Mouse (Mus musculus) embryonic facial prominence, embryonic 13.5 days (tissue): ENCODE results near the gene Bcorl1. TPM values are rescaled to one million over a fixed set of nuclear protein-coding genes. Genes with fewer than 3 reads are reported as not detected.
A peak's percentile ranks its signal among the peaks of the same experiment; 100 is the strongest.

Source experiments
- ATAC-seq: fragments of 200-750 bp; cut with Nextera tagmentation; 2 replicates; pipeline ENCODE4 v1.8.0; 2017; ENCODE audit warnings: low read depth; ENCODE audit not compliant: insufficient number of reproducible peaks, insufficient read depth, low FRiP score, low TSS enrichment
- H3K27ac ChIP-seq: fragments of 300-500 bp; sonication (generic); 2 replicates; pipeline ENCODE4 v1.5.1; 2015; ENCODE audit warnings: moderate library complexity, mild to moderate bottlenecking, inconsistent platforms
- H3K27me3 ChIP-seq: fragments of 300-500 bp; sonication (generic); 2 replicates; pipeline ENCODE4 v1.6.1; 2015; ENCODE audit warnings: mild to moderate bottlenecking, inconsistent platforms
- H3K36me3 ChIP-seq: fragments of 300-500 bp; sonication (generic); 2 replicates; pipeline ENCODE4 v1.6.1; 2015; ENCODE audit warnings: mild to moderate bottlenecking, inconsistent platforms
- H3K4me1 ChIP-seq: fragments of 300-500 bp; sonication (generic); 2 replicates; pipeline ENCODE4 v1.6.1; 2015; ENCODE audit warnings: inconsistent platforms
- H3K4me2 ChIP-seq: fragments of 300-500 bp; sonication (generic); 2 replicates; pipeline ENCODE4 v1.6.1; 2015; ENCODE audit warnings: moderate library complexity, mild to moderate bottlenecking, inconsistent platforms
- H3K4me3 ChIP-seq: fragments of 300-500 bp; sonication (generic); 2 replicates; pipeline ENCODE4 v1.5.1; 2015; ENCODE audit warnings: mild to moderate bottlenecking, inconsistent platforms
- H3K9ac ChIP-seq: fragments of 300-500 bp; sonication (generic); 2 replicates; pipeline ENCODE4 v1.6.1; 2015; ENCODE audit warnings: mild to moderate bottlenecking, inconsistent platforms
- H3K9me3 ChIP-seq: fragments of 300-500 bp; sonication (generic); 2 replicates; pipeline ENCODE4 v1.6.1; 2016; ENCODE audit warnings: inconsistent platforms
- WGBS: fragments of 180-500 bp; shearing (Covaris S2); methylation state at CpG from one replicate; pipeline ENCODE4 v1.1.7; 2015; ENCODE audit warnings: mixed read lengths; 5-methylcytosine and 5-hydroxymethylcytosine counted together
- polyA plus RNA-seq: library from polyadenylated mRNA; unstranded; fragments of >200 nt; fragmentation: Nextera tagmentation; extraction: Ambion mirVana; gene quantifications from 2 replicates; pipeline ENCODE4 v1.2.1, GENCODE M21; 2015

The Bcorl1 gene
- polyA plus RNA-seq, 1 experiment from 2014 or later: 6.2 TPM

- H3K27me3 ChIP-seq: peaks cover 21% of the 10 kb centered on the region; the same call in 1 of the 2 replicates
- H3K4me2 ChIP-seq: peak overlapping the region; percentile 67
- H3K4me1 ChIP-seq: 0 out of 2 replicates have a peak, but pooled peaks cover 3% of the 10 kb centered on the region
- peak overlapping the region; percentile 73 for H3K9ac ChIP-seq
- peak; percentile 86 for ATAC-seq
- WGBS: 15% methylated on average over 32 of the region's 36 CpGs
- H3K27ac ChIP-seq: peak overlapping the region; percentile 62
- no peaks in the 10 kb centered on the region for H3K36me3 ChIP-seq
- H3K9me3 ChIP-seq: no peaks in the 10 kb centered on the region
- peak overlapping the region; percentile 55 for H3K4me3 ChIP-seq
These were observed 2.3 kb downstream of the Bcorl1 start for GRCm38 (mm10) chrX:48343461-48343952.

- Histone ChIP-seq H3K27ac (peak overlapping the region; percentile 62), H3K9me3 (no peaks in the 10 kb centered on the region), H3K9ac (peak overlapping the region; percentile 73), H3K4me1 (0 out of 2 replicates have a peak, but pooled peaks cover 3% of the 10 kb centered on the region), H3K4me3 (peak overlapping the region; percentile 55), H3K4me2 (peak overlapping the region; percentile 67), H3K36me3 (no peaks in the 10 kb centered on the region), H3K27me3 (peaks cover 21% of the 10 kb centered on the region; the same call in 1 of the 2 replicates)
- ATAC-seq: no peak
- WGBS: 16% methylated on average over 28 of the region's 30 CpGs
These were observed 2.9 kb downstream of the Bcorl1 start for GRCm38 (mm10) chrX:48343966-48344642.

- H3K36me3 ChIP-seq: no peaks in the 10 kb centered on the region
- H3K4me3 ChIP-seq: peak overlapping the region; percentile 55
- peak overlapping the region; percentile 67 for H3K4me2 ChIP-seq
- peak overlapping the region; percentile 73 for H3K9ac ChIP-seq
- WGBS: 22% methylated on average over 27 of the region's 61 CpGs
- peaks cover 21% of the 10 kb centered on the region; the same call in 1 of the 2 replicates for H3K27me3 ChIP-seq
- 0 out of 2 replicates have a peak, but pooled peaks cover 3% of the 10 kb centered on the region for H3K4me1 ChIP-seq
- peak overlapping the region; percentile 78 for H3K27ac ChIP-seq
- no peak for ATAC-seq
- H3K9me3 ChIP-seq: no peaks in the 10 kb centered on the region
These were observed 3.7 kb downstream of the Bcorl1 start for GRCm38 (mm10) chrX:48344643-48345384.

GRCm38 (mm10) chrX:48345385-48345932 is 4.3 kb downstream of the Bcorl1 start:
- WGBS: 19% methylated on average over 35 of the region's 45 CpGs
- H3K36me3 ChIP-seq: no peaks in the 10 kb centered on the region
- ATAC-seq: no peak
- peak overlapping the region; percentile 67 for H3K4me2 ChIP-seq
- H3K27me3 ChIP-seq: peaks cover 21% of the 10 kb centered on the region; the same call in 1 of the 2 replicates
- no peaks in the 10 kb centered on the region for H3K9me3 ChIP-seq
- peak overlapping the region; percentile 28 for H3K27ac ChIP-seq
- peak overlapping the region; percentile 73 for H3K9ac ChIP-seq
- H3K4me3 ChIP-seq: peak overlapping the region; percentile 55
- H3K4me1 ChIP-seq: 0 out of 2 replicates have a peak, but pooled peaks cover 3% of the 10 kb centered on the region

GRCm38 (mm10) chrX:48355346-48355745 is 14.2 kb downstream of the Bcorl1 start:
- H3K9ac ChIP-seq: no peak overlapping the region
- H3K4me3 ChIP-seq: no peak overlapping the region
- no peak for ATAC-seq
- no peaks in the 10 kb centered on the region for H3K27me3 ChIP-seq
- H3K4me2 ChIP-seq: no peak overlapping the region
- no peaks in the 10 kb centered on the region for H3K9me3 ChIP-seq
- no peaks in the 10 kb centered on the region for H3K4me1 ChIP-seq
- H3K27ac ChIP-seq: no peak overlapping the region
- no peaks in the 10 kb centered on the region for H3K36me3 ChIP-seq
- 89% methylated on average over 6 of the region's 6 CpGs for WGBS

- Histone ChIP-seq H3K4me3 (no peak overlapping the region), H3K4me1 (peaks cover 10% of the 10 kb centered on the region; the same call in 1 of the 2 replicates), H3K4me2 (no peak overlapping the region), H3K9ac (no peak overlapping the region), H3K27ac (no peak overlapping the region), H3K27me3 (no peaks in the 10 kb centered on the region), H3K9me3 (no peaks in the 10 kb centered on the region), H3K36me3 (peaks cover 39% of the 10 kb centered on the region)
- 52% methylated on average over 15 of the region's 15 CpGs for WGBS
- no peak for ATAC-seq
These were observed 24.8 kb downstream of the Bcorl1 start for GRCm38 (mm10) chrX:48365836-48366577.

- no peak overlapping the region for H3K4me3 ChIP-seq
- no peak overlapping the region for H3K4me2 ChIP-seq
- WGBS: 89% methylated on average over 9 of the region's 9 CpGs
- no peak overlapping the region for H3K9ac ChIP-seq
- H3K36me3 ChIP-seq: peaks cover 44% of the 10 kb centered on the region
- H3K4me1 ChIP-seq: peaks cover 10% of the 10 kb centered on the region; the same call in 1 of the 2 replicates
- ATAC-seq: no peak
- H3K9me3 ChIP-seq: no peaks in the 10 kb centered on the region
- H3K27me3 ChIP-seq: no peaks in the 10 kb centered on the region
- no peak overlapping the region for H3K27ac ChIP-seq
These were observed 26.7 kb downstream of the Bcorl1 start for GRCm38 (mm10) chrX:48367841-48368240.

- H3K9me3 ChIP-seq: no peaks in the 10 kb centered on the region
- H3K36me3 ChIP-seq: peaks cover 57% of the 10 kb centered on the region
- no peak for ATAC-seq
- H3K27ac ChIP-seq: no peak overlapping the region
- H3K4me2 ChIP-seq: no peak overlapping the region
- H3K4me3 ChIP-seq: no peak overlapping the region
- no peaks in the 10 kb centered on the region for H3K4me1 ChIP-seq
- no peaks in the 10 kb centered on the region for H3K27me3 ChIP-seq
- WGBS: 47% methylated on average over 7 of the region's 7 CpGs
- no peak overlapping the region for H3K9ac ChIP-seq
These were observed 42.5 kb downstream of the Bcorl1 start for GRCm38 (mm10) chrX:48383643-48384042.

GRCm38 (mm10) chrX:48385927-48386326 is 44.8 kb downstream of the Bcorl1 start:
- Histone ChIP-seq H3K9me3 (no peaks in the 10 kb centered on the region), H3K36me3 (peaks cover 66% of the 10 kb centered on the region), H3K27me3 (no peaks in the 10 kb centered on the region), H3K9ac (no peak overlapping the region), H3K27ac (no peak overlapping the region), H3K4me1 (no peaks in the 10 kb centered on the region), H3K4me3 (no peak overlapping the region), H3K4me2 (no peak overlapping the region)
- no peak; the same call in 1 of the 2 replicates for ATAC-seq
- 39% methylated on average over 4 of the region's 4 CpGs for WGBS

- Histone ChIP-seq H3K4me2 (no peak overlapping the region), H3K9me3 (no peaks in the 10 kb centered on the region), H3K27ac (no peak overlapping the region), H3K9ac (no peak overlapping the region), H3K27me3 (no peaks in the 10 kb centered on the region), H3K4me3 (no peak overlapping the region), H3K4me1 (no peaks in the 10 kb centered on the region), H3K36me3 (peaks cover 70% of the 10 kb centered on the region)
- WGBS: 86% methylated on average over 6 of the region's 6 CpGs
- no peak for ATAC-seq
These were observed 48.2 kb downstream of the Bcorl1 start for GRCm38 (mm10) chrX:48389380-48389779.

- no peak overlapping the region for H3K4me3 ChIP-seq
- ATAC-seq: no peak
- no peak overlapping the region for H3K27ac ChIP-seq
- no peak overlapping the region for H3K4me2 ChIP-seq
- 76% methylated on average over 4 of the region's 4 CpGs for WGBS
- no peak overlapping the region for H3K9ac ChIP-seq
- H3K27me3 ChIP-seq: no peaks in the 10 kb centered on the region
- H3K4me1 ChIP-seq: peaks cover 3% of the 10 kb centered on the region
- no peaks in the 10 kb centered on the region for H3K9me3 ChIP-seq
- H3K36me3 ChIP-seq: peaks cover 52% of the 10 kb centered on the region
These were observed 58.8 kb downstream of the Bcorl1 start for GRCm38 (mm10) chrX:48399994-48400393.
